8 mouse cellular contexts compared by ENCODE assay signal in the genomic region with DNA sequence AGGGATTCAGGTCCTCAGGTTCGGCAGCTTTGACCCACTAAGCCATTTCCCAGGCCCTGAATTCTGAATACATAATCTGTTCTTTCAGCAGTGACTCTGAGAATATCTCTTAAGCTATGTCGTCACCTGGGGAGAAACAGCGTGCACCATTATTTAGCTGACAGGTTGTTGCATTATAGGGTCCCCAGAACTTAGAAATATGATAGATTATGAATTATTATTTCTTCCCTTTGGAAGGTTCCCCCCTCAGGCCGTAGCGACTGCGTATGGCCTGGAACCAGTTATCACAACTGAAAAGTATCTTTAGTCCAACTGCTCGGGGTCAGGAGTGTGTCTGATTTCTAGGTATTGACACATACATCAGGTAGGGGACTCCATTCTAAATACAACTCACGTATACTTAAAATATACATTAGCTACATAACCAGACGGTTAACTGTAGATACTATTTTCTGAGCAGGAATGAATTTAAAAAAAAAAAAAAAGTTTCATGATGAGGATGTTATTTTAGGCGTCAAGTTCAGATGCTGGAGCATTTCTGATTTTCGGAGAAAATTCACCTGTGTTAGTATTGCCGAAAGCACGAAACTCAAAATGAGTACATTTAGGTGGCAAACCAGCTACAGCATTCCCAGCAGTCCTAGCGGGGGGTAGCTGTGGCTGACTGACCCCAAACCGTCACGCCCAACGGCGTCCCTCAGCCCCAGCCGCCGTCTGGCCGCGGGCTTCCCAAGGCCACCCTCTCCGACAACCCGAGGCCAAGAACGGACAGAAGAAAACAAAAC. TPM values are rescaled to one million over a fixed set of nuclear protein-coding genes. Genes with fewer than 3 reads are reported as not detected.
DNase-seq lines count a peak whose midpoint lies in the region; ATAC-seq and TF ChIP-seq lines count a peak whose summit lies in the region.

No protein-coding gene starts in this region.

- peak overlapping the region; percentile 88 for H3K4me2 ChIP-seq in heart, embryonic 11.5 days
- peak overlapping the region; percentile 78 for H3K4me2 ChIP-seq in forebrain, embryonic 15.5 days (replicated peaks)
- peak overlapping the region; percentile 89 for H3K4me2 ChIP-seq in liver, postnatal 0 days (ENCODE audit: low read depth, low read length)

- H3K36me3 ChIP-seq in heart, embryonic 11.5 days (ENCODE audit: control insufficient read depth, insufficient read depth, low read length), result peaks cover 7% of the 10 kb centered on the region
- H3K36me3 ChIP-seq in ES-Bruce4 (ENCODE audit: control insufficient read depth, insufficient read depth, low read length, poor library complexity, severe bottlenecking), result peaks cover 27% of the 10 kb centered on the region
- H3K36me3 ChIP-seq in forebrain, embryonic 15.5 days, result 0 out of 2 replicates have a peak, but pooled peaks cover 2% of the 10 kb centered on the region
- H3K36me3 ChIP-seq in liver, postnatal 0 days (replicated peaks; ENCODE audit: insufficient read depth, low read length), result peaks cover 22% of the 10 kb centered on the region

- no peak for TF ChIP-seq CTCF in ES-Bruce4 (IDR thresholded peaks at IDR 0.05; ENCODE audit: low read depth, low read length)
- no peak for TF ChIP-seq CTCF in liver, postnatal 0 days (IDR thresholded peaks at IDR 0.05; ENCODE audit: low read depth)

- peak; percentile 73 for ATAC-seq in heart, embryonic 11.5 days (replicated peaks; ENCODE audit: insufficient number of reproducible peaks, low FRiP score, low TSS enrichment)
- no peak for ATAC-seq in forebrain, embryonic 15.5 days (replicated peaks)
- ATAC-seq in liver, postnatal 0 days, result peak; percentile 62

- H3K4me3 ChIP-seq in heart, embryonic 11.5 days (ENCODE audit: low read depth, low read length), result peak overlapping the region; percentile 71
- peak overlapping the region; percentile 79 for H3K4me3 ChIP-seq in ES-Bruce4 (ENCODE audit: low read depth, low read length)
- peak overlapping the region; percentile 62 for H3K4me3 ChIP-seq in forebrain, embryonic 15.5 days
- peak overlapping the region; percentile 96 for H3K4me3 ChIP-seq in liver, postnatal 0 days (ENCODE audit: low read depth, low read length)

- peak overlapping the region; percentile 96 for H3K9ac ChIP-seq in heart, embryonic 11.5 days (ENCODE audit: low read depth, low read length)
- H3K9ac ChIP-seq in ES-Bruce4 (ENCODE audit: low read depth, poor library complexity, severe bottlenecking), result peak overlapping the region; percentile 86
- H3K9ac ChIP-seq in forebrain, embryonic 15.5 days (replicated peaks), result peak overlapping the region; percentile 88
- peak overlapping the region; percentile 90 for H3K9ac ChIP-seq in liver, postnatal 0 days (replicated peaks)

- H3K9me3 ChIP-seq in heart, embryonic 11.5 days (replicated peaks; ENCODE audit: control insufficient read depth, low read length), result no peaks in the 10 kb centered on the region
- no peaks in the 10 kb centered on the region for H3K9me3 ChIP-seq in ES-Bruce4 (replicated peaks; ENCODE audit: control insufficient read depth, insufficient read depth, low read length, poor library complexity, severe bottlenecking)
- no peaks in the 10 kb centered on the region for H3K9me3 ChIP-seq in forebrain, embryonic 15.5 days
- H3K9me3 ChIP-seq in liver, postnatal 0 days (ENCODE audit: low read length), result no peaks in the 10 kb centered on the region

- WGBS in heart, embryonic 11.5 days (ENCODE audit: insufficient replicate concordance), result 8% methylated on average over 25 of the region's 25 CpGs
- WGBS in forebrain, embryonic 15.5 days, result 10% methylated on average over 25 of the region's 25 CpGs
- WGBS in liver, postnatal 0 days (ENCODE audit: insufficient replicate concordance), result 5% methylated on average over 25 of the region's 25 CpGs

- peak overlapping the region; percentile 100 for H3K27ac ChIP-seq in heart, embryonic 11.5 days (ENCODE audit: low read depth, low read length)
- H3K27ac ChIP-seq in ES-Bruce4 (ENCODE audit: insufficient read depth, low read length), result peak overlapping the region; percentile 58
- peak overlapping the region; percentile 50 for H3K27ac ChIP-seq in forebrain, embryonic 15.5 days (replicated peaks)
- H3K27ac ChIP-seq in liver, postnatal 0 days (ENCODE audit: low read depth), result peak overlapping the region; percentile 93

- DNase-seq in heart, adult 8-10 months (ENCODE audit: low spot score), result no peak
- DNase-seq in liver, postnatal 0 days, result no peak
- no peak for DNase-seq in frontal cortex, postnatal 25 days (ENCODE audit: low spot score in 2 of 2)
- DNase-seq in adrenal gland, adult 18-20 months (ENCODE audit: low spot score in 2 of 2), result no peak
- DNase-seq in layer of hippocampus, adult 18-20 months (ENCODE audit: low spot score in 2 of 2), result no peak

- H3K27me3 ChIP-seq in heart, embryonic 11.5 days (ENCODE audit: control insufficient read depth, insufficient read depth, low read length), result no peaks in the 10 kb centered on the region
- no peaks in the 10 kb centered on the region for H3K27me3 ChIP-seq in ES-Bruce4 (ENCODE audit: control insufficient read depth, insufficient read depth, low read length, poor library complexity, severe bottlenecking)
- H3K27me3 ChIP-seq in forebrain, embryonic 15.5 days, result no peaks in the 10 kb centered on the region
- H3K27me3 ChIP-seq in liver, postnatal 0 days (ENCODE audit: insufficient read depth, low read length), result no peaks in the 10 kb centered on the region

- no peak for TF ChIP-seq POLR2A in ES-Bruce4 (IDR thresholded peaks at IDR 0.05; ENCODE audit: insufficient read depth, low read length)

- no peak for TF ChIP-seq EP300 in ES-Bruce4 (IDR thresholded peaks at IDR 0.05; ENCODE audit: insufficient read depth, low read depth, low read length)
- TF ChIP-seq EP300 in liver, postnatal 0 days (IDR thresholded peaks at IDR 0.05; ENCODE audit: low read depth), result no peak

- H3K4me1 ChIP-seq in heart, embryonic 11.5 days (ENCODE audit: control insufficient read depth, insufficient read depth, low read length), result peaks cover 16% of the 10 kb centered on the region
- no peaks in the 10 kb centered on the region for H3K4me1 ChIP-seq in ES-Bruce4 (ENCODE audit: control insufficient read depth, insufficient read depth, low read length)
- peaks cover 14% of the 10 kb centered on the region for H3K4me1 ChIP-seq in forebrain, embryonic 15.5 days
- peaks cover 13% of the 10 kb centered on the region for H3K4me1 ChIP-seq in liver, postnatal 0 days (ENCODE audit: insufficient read depth)

RNA-seq across cellular contexts. Expression of gene Fignl1, which starts 0.5 kb away (rescaled TPM):
- 73.1 and 86.9 TPM in 2 replicates for polyA plus RNA-seq in heart, embryonic 11.5 days (2014; fragmentation: Nextera tagmentation; extraction: Ambion mirVana)
- total RNA-seq in heart, adult 8-10 months (2022), result under 1 TPM; 0.28 to 0.46 (median 0.37) TPM
- 89.3 and 93.2 TPM in 2 replicates for polyA plus RNA-seq in ES-Bruce4 (2011; ENCODE audit: insufficient read depth, insufficient read length, low read depth, missing spikeins)
- 26.1 and 29.9 TPM in 2 replicates for polyA plus RNA-seq in forebrain, embryonic 15.5 days (2015; fragmentation: Nextera tagmentation; extraction: Ambion mirVana)
- polyA plus RNA-seq in liver, postnatal 0 days (2015; fragmentation: Nextera tagmentation; extraction: Ambion mirVana), result 26.1 and 31.2 TPM in 2 replicates
- total RNA-seq in adrenal gland, adult 18-20 months (2021), result 1 to 10 TPM; 1.3 TPM
- total RNA-seq in layer of hippocampus, adult 18-20 months (2021), result 1 to 10 TPM in 1 of 2 experiments, under 1 TPM in 1; 0.61 to 1.9 TPM

Comparison
In these comparisons a context has a peak if more than half of its experiments do, and no peak if none do; other contexts are left out.
1. H3K27ac ChIP-seq: peak in every context shown above with its lines; median percentile 100 in heart, embryonic 11.5 days; 93 in liver, postnatal 0 days; 58 in ES-Bruce4; 50 in forebrain, embryonic 15.5 days.